Mouse (Mus musculus) spleen, adult 2 months (tissue): ENCODE results near the gene Ppp1r14c. TPM values are rescaled to one million over a fixed set of nuclear protein-coding genes. Genes with fewer than 3 reads are reported as not detected.

Source experiments
- DNase-seq, 2 experiments: peaks; one replicate each; pipeline versions ENCODE4 v3.0.0 to v3.0.0-alpha.2; 2012 to 2021; ENCODE audit warnings: low spot score in 2 of 2, low read depth in 1 of 2
- H3K27ac ChIP-seq: fragments of 200-500 bp; 2 replicates; pipeline ENCODE4 v1.5.1; 2012; ENCODE audit warnings: low read length, inconsistent platforms; ENCODE audit not compliant: insufficient read depth
- H3K27me3 ChIP-seq: fragments of 200-500 bp; 2 replicates; pipeline ENCODE4 v1.6.1; 2012; ENCODE audit warnings: mild to moderate bottlenecking, moderate library complexity, low read length, inconsistent platforms; ENCODE audit not compliant: control insufficient read depth, insufficient read depth
- H3K36me3 ChIP-seq: fragments of 200-500 bp; 2 replicates; pipeline ENCODE4 v1.6.1; 2012; ENCODE audit warnings: mild to moderate bottlenecking, low read length, inconsistent platforms; ENCODE audit not compliant: control insufficient read depth, insufficient read depth
- H3K4me1 ChIP-seq: fragments of 200-500 bp; 2 replicates; pipeline ENCODE4 v1.6.1; 2011; ENCODE audit warnings: inconsistent platforms; ENCODE audit not compliant: control insufficient read depth, insufficient read depth, insufficient read length
- H3K4me3 ChIP-seq: fragments of 200-500 bp; 2 replicates; pipeline ENCODE4 v1.5.1; 2011; ENCODE audit warnings: mild to moderate bottlenecking, inconsistent platforms; ENCODE audit not compliant: insufficient read depth, insufficient read length; ENCODE audit errors: extremely low read depth
- CTCF ChIP-seq: fragments of 200-500 bp; IDR thresholded peaks from 2 replicates; pipeline ENCODE4 v1.5.1; 2011; ENCODE audit warnings: mild to moderate bottlenecking, inconsistent platforms; ENCODE audit not compliant: insufficient read depth, insufficient read length, insufficient replicate concordance; ENCODE audit errors: extremely low read depth
- POLR2A ChIP-seq: fragments of 200-500 bp; IDR thresholded peaks from 2 replicates; pipeline ENCODE4 v1.6.1; 2011; ENCODE audit warnings: low read depth, low read length, inconsistent platforms
- WGBS: fragments of 180-500 bp; shearing (Covaris S2); methylation state at CpG from one replicate; pipeline ENCODE4 v1.1.7; 2018; 5-methylcytosine and 5-hydroxymethylcytosine counted together
- polyA plus RNA-seq: library from polyadenylated mRNA; depleted of rRNA; stranded (reverse); fragments of >200 nt; gene quantifications from 2 replicates; pipeline ENCODE4 v1.2.3, GENCODE M21; 2012; rRNA removed

Ppp1r14c gene
- polyA plus RNA-seq: 0.02 TPM in 1 of 2 replicates, not detected in the other

GRCm38 (mm10) chr10:3366036-3366869, at the start of gene Ppp1r14c:
Gene Ppp1r14c, plus strand, starts transcription at chr10:3366057.
- 2% methylated on average over 74 of the region's 74 CpGs for WGBS
- peaks cover 2% of the 10 kb centered on the region for H3K27me3 ChIP-seq
- DNase-seq: no peak
- no peaks in the 10 kb centered on the region for H3K36me3 ChIP-seq
- no peak within 1 kb of the TSS for H3K27ac ChIP-seq
- H3K4me1 ChIP-seq: no peaks in the 10 kb centered on the region
- TF ChIP-seq CTCF (no peak), POLR2A (no peak)
- no peak within 1 kb of the TSS for H3K4me3 ChIP-seq

- no peaks in the 10 kb centered on the region for H3K27me3 ChIP-seq
- WGBS: 83% methylated on average over 2 of the region's 2 CpGs
- no peak overlapping the region for H3K4me3 ChIP-seq
- H3K27ac ChIP-seq: no peak overlapping the region
- DNase-seq: no peak
- no peaks in the 10 kb centered on the region for H3K36me3 ChIP-seq
- TF ChIP-seq CTCF: no peak
- no peak for TF ChIP-seq POLR2A
- no peaks in the 10 kb centered on the region for H3K4me1 ChIP-seq
Measured at GRCm38 (mm10) chr10:3321406-3321805, 44.5 kb upstream of the Ppp1r14c start.

GRCm38 (mm10) chr10:3325447-3325846, 40.4 kb upstream of the Ppp1r14c start:
- no peaks in the 10 kb centered on the region for H3K36me3 ChIP-seq
- H3K4me1 ChIP-seq: no peaks in the 10 kb centered on the region
- no peak overlapping the region for H3K4me3 ChIP-seq
- no peak overlapping the region for H3K27ac ChIP-seq
- no peaks in the 10 kb centered on the region for H3K27me3 ChIP-seq
- no peak for DNase-seq
- WGBS: 83% methylated on average over 1 of the region's 1 CpGs
- no peak for TF ChIP-seq CTCF
- TF ChIP-seq POLR2A: no peak

GRCm38 (mm10) chr10:3332880-3333279, 33.0 kb upstream of the Ppp1r14c start:
- WGBS: 40% methylated on average over 3 of the region's 3 CpGs
- H3K4me3 ChIP-seq: no peak overlapping the region
- H3K27me3 ChIP-seq: no peaks in the 10 kb centered on the region
- H3K36me3 ChIP-seq: no peaks in the 10 kb centered on the region
- no peak overlapping the region for H3K27ac ChIP-seq
- TF ChIP-seq CTCF (peak; percentile 21; the same call in 1 of the 2 replicates), POLR2A (no peak)
- DNase-seq: peak in 1 of 2 experiments; percentile 11
- no peaks in the 10 kb centered on the region for H3K4me1 ChIP-seq

GRCm38 (mm10) chr10:3334570-3334969, 31.3 kb upstream of the Ppp1r14c start:
- H3K4me3 ChIP-seq: no peak overlapping the region
- DNase-seq: no peak
- no peaks in the 10 kb centered on the region for H3K36me3 ChIP-seq

GRCm38 (mm10) chr10:3336729-3337329, 29.0 kb upstream of the Ppp1r14c start:
- no peak overlapping the region for H3K4me3 ChIP-seq
- no peaks in the 10 kb centered on the region for H3K36me3 ChIP-seq
- TF ChIP-seq POLR2A: no peak
- TF ChIP-seq CTCF: no peak
- no peaks in the 10 kb centered on the region for H3K27me3 ChIP-seq
- no peak for DNase-seq
- H3K4me1 ChIP-seq: no peaks in the 10 kb centered on the region
- 74% methylated on average over 7 of the region's 7 CpGs for WGBS
- no peak overlapping the region for H3K27ac ChIP-seq

More at GRCm38 (mm10) chr10:3334570-3334969, 31.3 kb upstream of the Ppp1r14c start:
- no peak for TF ChIP-seq CTCF
- TF ChIP-seq POLR2A: no peak
- H3K4me1 ChIP-seq: no peaks in the 10 kb centered on the region
- no peak overlapping the region for H3K27ac ChIP-seq
- no peaks in the 10 kb centered on the region for H3K27me3 ChIP-seq

- 54% methylated on average over 2 of the region's 2 CpGs for WGBS
- no peaks in the 10 kb centered on the region for H3K36me3 ChIP-seq
- no peak for DNase-seq
- no peaks in the 10 kb centered on the region for H3K27me3 ChIP-seq
- TF ChIP-seq CTCF (no peak), POLR2A (no peak)
- H3K27ac ChIP-seq: no peak overlapping the region
- H3K4me3 ChIP-seq: no peak overlapping the region
- no peaks in the 10 kb centered on the region for H3K4me1 ChIP-seq
Measured at GRCm38 (mm10) chr10:3337330-3337901, 28.4 kb upstream of the Ppp1r14c start.
